Mouse (Mus musculus): ENCODE measurements around the gene Pigb.
"Not testable (repeated sequence)": the region's sequence is repeated elsewhere in the genome, so short reads cannot be mapped to it uniquely, and the experiment has no call there.

Pigb gene

GRCm38 (mm10) chr9:73040080-73040479 lies at the start of gene Pigb:
Gene Pigb, minus strand, starts transcription at chr9:73040378.
- DNase-seq (ENCODE audit: low spot score): peak; percentile 22

- DNase-seq (ENCODE audit: low spot score): no peak
These were observed 49.2 kb upstream of the Pigb start for GRCm38 (mm10) chr9:73089222-73089920.

- DNase-seq (ENCODE audit: low spot score): no peak
These were observed 47.4 kb upstream of the Pigb start for GRCm38 (mm10) chr9:73087581-73087980.

GRCm38 (mm10) chr9:73087121-73087520 lies 46.9 kb upstream of the Pigb start:
- no peak for DNase-seq (ENCODE audit: low spot score)

- DNase-seq (ENCODE audit: low spot score): no peak
These were observed 45.7 kb upstream of the Pigb start for GRCm38 (mm10) chr9:73085845-73086244.

- no peak for DNase-seq (ENCODE audit: low spot score)
These were observed 43.8 kb upstream of the Pigb start for GRCm38 (mm10) chr9:73083956-73084355.

GRCm38 (mm10) chr9:73082291-73083000 lies 42.3 kb upstream of the Pigb start:
- peak; percentile 92 for DNase-seq (ENCODE audit: low spot score)

- DNase-seq (ENCODE audit: low spot score): no peak
These were observed 39.7 kb upstream of the Pigb start for GRCm38 (mm10) chr9:73079801-73080325.

GRCm38 (mm10) chr9:73079349-73079748 lies 39.2 kb upstream of the Pigb start:
- not testable (repeated sequence) for DNase-seq (ENCODE audit: low spot score)

GRCm38 (mm10) chr9:73073169-73073568 lies 33.0 kb upstream of the Pigb start:
- DNase-seq (ENCODE audit: low spot score): no peak

- no peak for DNase-seq (ENCODE audit: low spot score)
These were observed 32.2 kb upstream of the Pigb start for GRCm38 (mm10) chr9:73072426-73072825.

GRCm38 (mm10) chr9:73070971-73071659 lies 30.9 kb upstream of the Pigb start:
- DNase-seq (ENCODE audit: low spot score): no peak

GRCm38 (mm10) chr9:73068688-73069087 lies 28.5 kb upstream of the Pigb start:
- no peak for DNase-seq (ENCODE audit: low spot score)

GRCm38 (mm10) chr9:73068230-73068679 lies 28.1 kb upstream of the Pigb start:
- no peak for DNase-seq (ENCODE audit: low spot score)

GRCm38 (mm10) chr9:73067086-73067485 lies 26.9 kb upstream of the Pigb start:
- DNase-seq (ENCODE audit: low spot score): peak; percentile 61

- DNase-seq (ENCODE audit: low spot score): no peak
These were observed 23.6 kb upstream of the Pigb start for GRCm38 (mm10) chr9:73063621-73064290.

- DNase-seq (ENCODE audit: low spot score): no peak
These were observed 19.0 kb upstream of the Pigb start for GRCm38 (mm10) chr9:73059224-73059623.

GRCm38 (mm10) chr9:73055441-73055911 lies 15.3 kb upstream of the Pigb start:
- no peak for DNase-seq (ENCODE audit: low spot score)

- peak; percentile 76 for DNase-seq (ENCODE audit: low spot score)
These were observed 10.4 kb upstream of the Pigb start for GRCm38 (mm10) chr9:73050606-73051005.

- no peak for DNase-seq (ENCODE audit: low spot score)
These were observed 9.7 kb upstream of the Pigb start for GRCm38 (mm10) chr9:73049833-73050232.

GRCm38 (mm10) chr9:73048927-73049326 lies 8.7 kb upstream of the Pigb start:
- DNase-seq (ENCODE audit: low spot score): peak; percentile 70

- no peak for DNase-seq (ENCODE audit: low spot score)
These were observed 7.7 kb upstream of the Pigb start for GRCm38 (mm10) chr9:73047906-73048305.
